Mouse (Mus musculus): Measurements from ENCODE around the gene Cped1. TPM values are rescaled to one million over a fixed set of nuclear protein-coding genes. Genes with fewer than 3 reads are reported as not detected.

Gene Cped1
- polyA plus RNA-seq, 1 experiment: not detected

GRCm38 (mm10) chr6:22074232-22075083 is 88.7 kb downstream of the Cped1 start:
- Histone ChIP-seq H3K4me1 (ENCODE audit: control insufficient read depth, insufficient read depth, low read length) (no peaks in the 10 kb centered on the region), H3K27ac (ENCODE audit: insufficient read depth, low read depth, low read length) (no peak overlapping the region), H3K4me3 (ENCODE audit: insufficient read depth, low read depth, low read length) (no peak overlapping the region)
- 81% methylated on average over 5 of the region's 5 CpGs for WGBS
- TF ChIP-seq POLR2A (IDR thresholded peaks at IDR 0.05; ENCODE audit: insufficient read depth, low read depth, low read length) (no peak), CTCF (IDR thresholded peaks at IDR 0.05; ENCODE audit: insufficient read depth, low read depth, low read length) (no peak)

DNA sequence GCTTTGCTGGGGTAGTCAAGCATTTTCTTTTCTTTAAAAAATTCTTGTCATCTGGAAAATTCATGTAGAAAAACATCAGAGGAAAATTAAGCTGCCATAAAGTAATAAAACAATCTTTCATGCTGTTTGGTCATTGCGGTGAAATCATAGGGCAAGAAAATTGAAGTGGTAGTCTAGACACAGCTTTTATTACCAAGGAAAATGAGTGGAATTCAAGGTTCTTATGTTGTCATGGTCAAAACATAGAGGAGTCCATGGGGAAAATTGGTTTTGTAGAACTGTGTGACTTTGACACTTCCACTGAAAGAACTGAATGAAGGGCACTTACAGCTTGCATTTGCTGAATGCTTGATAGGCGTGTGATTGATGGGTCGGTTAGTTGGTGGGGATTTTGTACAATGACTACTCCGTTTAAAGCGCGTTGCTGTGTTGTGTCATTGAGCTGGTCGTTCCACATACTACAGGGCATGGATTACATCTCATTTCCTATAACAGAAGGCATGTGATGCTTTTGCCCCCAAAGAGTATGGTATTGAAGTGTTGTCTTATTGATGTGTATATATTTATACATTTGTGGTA is 93.1 kb downstream of the Cped1 start:
- 48% methylated on average over 7 of the region's 7 CpGs for WGBS
- Histone ChIP-seq H3K4me1 (ENCODE audit: control insufficient read depth, insufficient read depth, low read length) (no peaks in the 10 kb centered on the region), H3K4me3 (ENCODE audit: insufficient read depth, low read depth, low read length) (no peak overlapping the region), H3K27ac (ENCODE audit: insufficient read depth, low read depth, low read length) (no peak overlapping the region)
- TF ChIP-seq CTCF (IDR thresholded peaks at IDR 0.05; ENCODE audit: insufficient read depth, low read depth, low read length): no peak

DNA sequence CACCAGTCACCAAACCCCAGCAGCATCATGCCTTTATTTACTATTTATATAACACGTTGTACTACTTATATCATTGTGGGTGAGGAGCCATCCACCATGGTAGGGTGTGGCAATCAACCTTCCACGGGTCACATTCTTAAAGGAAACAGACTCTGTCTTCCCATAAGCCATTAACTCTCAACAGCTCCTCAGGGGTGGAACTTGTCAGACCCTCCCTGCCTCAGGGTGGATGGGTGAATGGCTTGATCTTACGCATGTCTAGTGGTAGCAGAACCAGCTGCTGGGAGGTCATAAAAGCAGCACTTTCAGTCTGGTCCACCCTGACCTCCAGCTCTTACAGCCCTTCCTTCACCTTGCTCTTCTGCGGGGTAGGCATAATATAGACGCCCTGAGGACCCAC is 100.3 kb downstream of the Cped1 start:
- 88% methylated on average over 5 of the region's 5 CpGs for whole genome bisulfite sequencing
- Histone ChIP-seq H3K4me3 (ENCODE audit: insufficient read depth, low read depth, low read length) (no peak overlapping the region), H3K27ac (ENCODE audit: insufficient read depth, low read depth, low read length) (no peak overlapping the region), H3K4me1 (ENCODE audit: control insufficient read depth, insufficient read depth, low read length) (no peaks in the 10 kb centered on the region)
- TF ChIP-seq POLR2A (IDR thresholded peaks at IDR 0.05; ENCODE audit: insufficient read depth, low read depth, low read length) (no peak), CTCF (IDR thresholded peaks at IDR 0.05; ENCODE audit: insufficient read depth, low read depth, low read length) (no peak)

GRCm38 (mm10) chr6:22088346-22089064 is 102.8 kb downstream of the Cped1 start:
- no peak for TF ChIP-seq POLR2A (IDR thresholded peaks at IDR 0.05; ENCODE audit: insufficient read depth, low read depth, low read length)
- TF ChIP-seq CTCF (IDR thresholded peaks at IDR 0.05; ENCODE audit: insufficient read depth, low read depth, low read length): no peak
- 56% methylated on average over 17 of the region's 17 CpGs for WGBS
- no peak overlapping the region for H3K27ac ChIP-seq (ENCODE audit: insufficient read depth, low read depth, low read length)
- no peak overlapping the region for H3K4me3 ChIP-seq (ENCODE audit: insufficient read depth, low read depth, low read length)
- no peaks in the 10 kb centered on the region for H3K4me1 ChIP-seq (ENCODE audit: control insufficient read depth, insufficient read depth, low read length)

- 87% methylated on average over 5 of the region's 5 CpGs for WGBS
- no peak overlapping the region for H3K4me3 ChIP-seq (ENCODE audit: insufficient read depth, low read depth, low read length)
- no peak overlapping the region for H3K27ac ChIP-seq (ENCODE audit: insufficient read depth, low read depth, low read length)
- TF ChIP-seq CTCF (IDR thresholded peaks at IDR 0.05; ENCODE audit: insufficient read depth, low read depth, low read length): no peak
- no peak for TF ChIP-seq POLR2A (IDR thresholded peaks at IDR 0.05; ENCODE audit: insufficient read depth, low read depth, low read length)
- H3K4me1 ChIP-seq (ENCODE audit: control insufficient read depth, insufficient read depth, low read length): no peaks in the 10 kb centered on the region
Observed at GRCm38 (mm10) chr6:22091773-22092172, 106.1 kb downstream of the Cped1 start.

GRCm38 (mm10) chr6:22093792-22094191 is 108.1 kb downstream of the Cped1 start:
- 95% methylated on average over 5 of the region's 5 CpGs for WGBS
- Histone ChIP-seq H3K4me3 (ENCODE audit: insufficient read depth, low read depth, low read length) (no peak overlapping the region), H3K27ac (ENCODE audit: insufficient read depth, low read depth, low read length) (no peak overlapping the region), H3K4me1 (ENCODE audit: control insufficient read depth, insufficient read depth, low read length) (no peaks in the 10 kb centered on the region)
- TF ChIP-seq POLR2A (IDR thresholded peaks at IDR 0.05; ENCODE audit: insufficient read depth, low read depth, low read length) (no peak), CTCF (IDR thresholded peaks at IDR 0.05; ENCODE audit: insufficient read depth, low read depth, low read length) (no peak)

- TF ChIP-seq POLR2A (IDR thresholded peaks at IDR 0.05; ENCODE audit: insufficient read depth, low read depth, low read length): no peak
- no peak for TF ChIP-seq CTCF (IDR thresholded peaks at IDR 0.05; ENCODE audit: insufficient read depth, low read depth, low read length)
- 39% methylated on average over 2 of the region's 2 CpGs for WGBS
- Histone ChIP-seq H3K4me1 (ENCODE audit: control insufficient read depth, insufficient read depth, low read length) (peaks cover 2% of the 10 kb centered on the region; the same call in 1 of the 2 replicates), H3K4me3 (ENCODE audit: insufficient read depth, low read depth, low read length) (no peak overlapping the region), H3K27ac (ENCODE audit: insufficient read depth, low read depth, low read length) (no peak overlapping the region)
Observed at GRCm38 (mm10) chr6:22097709-22098108, 112.0 kb downstream of the Cped1 start.

DNA sequence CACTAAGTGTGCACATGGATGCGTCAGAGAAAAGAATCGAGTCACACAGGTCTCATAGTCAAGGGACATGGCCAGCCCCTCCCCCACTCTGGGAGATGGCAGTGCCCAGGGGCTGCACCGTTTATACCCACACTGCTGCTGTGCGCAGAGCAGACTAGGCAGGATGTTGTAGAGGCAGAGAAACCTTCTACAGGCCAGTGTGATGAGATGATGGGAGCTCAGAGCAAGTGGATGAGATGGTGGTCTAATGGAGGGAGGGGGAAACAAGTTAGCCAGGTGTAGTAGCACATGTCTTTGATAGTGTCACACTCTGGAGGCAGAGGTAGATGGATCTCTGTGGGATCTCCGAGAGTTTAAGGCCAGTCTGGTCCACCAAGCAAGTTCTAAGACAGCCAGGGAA is 114.1 kb downstream of the Cped1 start:
- 79% methylated on average over 5 of the region's 5 CpGs for WGBS
- TF ChIP-seq CTCF (IDR thresholded peaks at IDR 0.05; ENCODE audit: insufficient read depth, low read depth, low read length) (no peak), POLR2A (IDR thresholded peaks at IDR 0.05; ENCODE audit: insufficient read depth, low read depth, low read length) (no peak)
- no peak overlapping the region for H3K4me3 ChIP-seq (ENCODE audit: insufficient read depth, low read depth, low read length)

DNA sequence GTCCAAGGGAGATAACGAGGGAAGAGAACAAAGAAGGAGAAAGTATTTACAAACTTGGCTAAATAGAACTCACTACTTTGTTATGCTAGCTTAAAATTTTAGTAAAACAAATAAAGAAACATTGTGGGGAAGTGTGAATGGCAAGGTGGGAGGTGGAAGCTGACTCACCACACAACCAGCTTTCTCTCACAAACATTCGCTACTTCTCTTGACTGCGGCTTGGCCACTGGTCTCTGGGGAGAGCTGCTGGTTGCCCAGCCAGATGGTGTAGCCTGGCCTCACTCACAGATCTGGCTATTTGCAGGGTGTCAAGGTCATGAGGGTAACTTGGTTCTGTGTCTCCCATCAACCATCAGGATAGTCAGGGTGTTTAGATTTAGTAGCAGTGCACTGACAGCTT is 116.2 kb downstream of the Cped1 start:
- 57% methylated on average over 3 of the region's 3 CpGs for whole genome bisulfite sequencing
- no peak for TF ChIP-seq CTCF (IDR thresholded peaks at IDR 0.05; ENCODE audit: insufficient read depth, low read depth, low read length)
- TF ChIP-seq POLR2A (IDR thresholded peaks at IDR 0.05; ENCODE audit: insufficient read depth, low read depth, low read length): no peak
- Histone ChIP-seq H3K4me3 (ENCODE audit: insufficient read depth, low read depth, low read length) (no peak overlapping the region), H3K4me1 (ENCODE audit: control insufficient read depth, insufficient read depth, low read length) (peaks cover 2% of the 10 kb centered on the region; the same call in 1 of the 2 replicates), H3K27ac (ENCODE audit: insufficient read depth, low read depth, low read length) (no peak overlapping the region)

More for the DNA sequence above, 114.1 kb downstream of the Cped1 start:
- H3K27ac ChIP-seq (ENCODE audit: insufficient read depth, low read depth, low read length): no peak overlapping the region
- peaks cover 2% of the 10 kb centered on the region; the same call in 1 of the 2 replicates for H3K4me1 ChIP-seq (ENCODE audit: control insufficient read depth, insufficient read depth, low read length)

All from olfactory bulb, adult 2 months (tissue).